Mouse (Mus musculus): ENCODE measurements at regions not wholly inside any gene's neighbourhood (a gene's known extent, or its start where the extent isn't known, plus 50 kb on each side); places are given as distances from the start of the nearest gene placed in this dataset.
A peak's percentile ranks its signal among the peaks of the same experiment; 100 is the strongest.

DNA sequence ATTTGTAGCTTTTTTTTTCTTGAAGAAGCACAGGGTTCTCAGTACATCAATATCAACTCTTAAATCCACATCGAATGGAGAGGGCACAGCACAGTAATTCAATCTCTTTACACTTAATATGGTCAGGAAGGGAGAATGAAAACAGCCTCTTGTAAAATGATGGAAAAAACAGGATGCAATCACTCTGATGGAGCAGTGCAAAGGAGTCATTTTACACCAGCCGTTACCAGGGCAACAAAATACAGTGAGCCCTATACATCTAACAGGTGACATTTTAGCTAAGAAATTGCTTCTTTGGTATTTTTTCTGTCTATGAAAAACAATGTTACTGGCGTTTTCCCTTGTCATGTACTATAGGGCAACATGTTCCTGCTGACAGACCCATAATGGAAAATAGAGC is 459.9 kb upstream of the Tle4 start:
- DNase-seq (ENCODE audit: extremely low spot score, low read depth, low spot score): no peak

DNA sequence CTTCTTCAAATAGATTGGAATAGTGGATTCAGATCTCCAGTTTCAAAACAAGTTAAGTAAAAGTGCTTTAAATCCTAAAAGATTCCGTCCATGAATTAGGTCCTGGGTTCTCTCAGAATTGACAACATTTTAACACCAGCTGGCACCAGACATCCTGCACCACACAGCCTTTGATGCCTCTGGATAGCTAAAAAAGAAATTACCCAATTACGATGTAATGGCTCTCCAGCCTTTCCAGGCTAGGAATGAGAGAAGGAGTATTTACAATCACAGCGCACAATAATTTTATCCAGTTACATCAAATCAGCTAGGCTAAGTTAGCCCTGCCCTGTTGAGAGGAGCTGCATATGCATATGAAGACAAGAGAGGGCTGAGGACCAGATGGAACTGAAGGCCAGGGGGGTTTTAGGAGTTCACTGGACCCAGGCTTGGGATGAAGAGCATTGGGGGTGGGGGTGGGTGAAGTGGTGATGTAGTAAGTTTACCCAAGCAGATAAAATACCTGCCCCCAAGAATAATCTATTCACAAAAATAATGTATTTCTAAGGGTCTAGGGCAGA is 455.8 kb upstream of the Tle4 start:
- DNase-seq (ENCODE audit: extremely low spot score, low read depth, low spot score): no peak

DNA sequence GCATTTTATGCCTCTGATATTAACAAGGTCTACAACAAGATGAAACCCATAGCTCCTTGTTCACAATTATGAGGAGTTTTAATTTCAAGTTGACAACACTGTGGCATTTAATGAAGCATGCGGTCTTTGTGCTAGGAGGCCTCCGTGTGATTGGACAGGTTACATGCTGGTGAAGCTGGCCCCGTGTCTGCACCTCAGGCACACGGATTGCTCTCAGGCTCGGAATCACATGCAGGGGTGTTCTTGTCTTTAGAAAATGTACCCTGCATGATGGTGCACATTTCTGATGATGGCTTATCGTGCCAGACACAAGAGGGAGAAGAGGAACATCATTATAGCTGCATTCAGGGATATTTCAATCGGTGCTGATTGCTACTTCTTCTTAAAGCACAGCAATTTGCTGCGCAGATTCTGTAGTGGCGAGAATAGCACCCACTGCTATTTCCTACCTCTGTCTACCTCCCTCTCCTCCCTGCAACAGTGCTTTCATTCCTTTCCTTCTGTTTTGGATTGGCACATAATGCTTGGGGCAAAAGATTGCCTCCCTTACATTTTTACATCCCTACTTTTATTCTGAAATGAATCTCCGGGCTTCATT is 454.9 kb upstream of the Tle4 start:
- no peak for DNase-seq (ENCODE audit: extremely low spot score, low read depth, low spot score)

DNA sequence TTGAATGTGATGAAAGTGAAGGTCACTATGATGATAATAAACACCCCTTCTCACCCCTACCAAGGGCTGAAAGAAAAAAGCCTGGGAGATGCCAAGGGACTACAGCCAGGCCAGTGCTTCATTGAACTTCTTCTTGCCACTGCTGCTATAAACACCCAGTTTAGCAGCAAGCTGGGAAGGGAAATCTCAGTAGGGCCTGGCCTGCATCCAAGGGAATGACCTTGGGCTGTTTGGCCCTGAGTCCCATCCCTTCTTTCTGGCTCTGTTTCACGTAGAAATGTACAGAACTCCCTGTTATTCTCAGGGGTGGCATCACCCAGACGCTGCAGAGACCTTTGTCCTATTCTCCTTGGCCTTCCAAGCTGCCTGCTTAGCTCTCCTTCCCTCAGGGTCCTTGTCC is 450.0 kb upstream of the Tle4 start:
- DNase-seq (ENCODE audit: extremely low spot score, low read depth, low spot score): no peak

DNA sequence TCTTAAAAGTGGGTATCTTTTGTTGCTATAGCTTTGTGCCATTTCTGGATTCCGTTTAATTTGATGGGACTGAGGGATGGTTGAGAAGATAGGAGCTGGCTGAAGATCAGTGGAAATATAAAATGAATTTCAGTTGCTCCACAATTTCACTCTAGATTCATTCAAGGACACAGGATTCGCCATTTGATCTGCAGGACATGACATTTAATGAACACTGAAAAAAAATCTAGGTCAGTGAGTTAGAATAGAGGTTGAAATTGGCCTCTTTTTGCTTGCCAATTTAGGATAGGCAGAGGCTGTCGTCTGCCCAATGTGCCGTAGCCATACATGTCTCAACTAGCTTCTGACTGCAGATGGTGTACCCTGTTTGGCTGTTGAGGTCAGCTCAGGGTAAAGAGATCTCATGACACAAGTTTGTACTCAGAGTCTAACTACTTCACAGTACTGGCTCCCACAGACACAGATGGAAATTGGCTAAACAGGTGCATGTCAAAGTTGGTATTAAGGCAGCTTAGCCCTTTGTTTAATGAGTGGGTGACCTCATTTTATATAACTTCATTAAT is 449.5 kb upstream of the Tle4 start:
- no peak for DNase-seq (ENCODE audit: extremely low spot score, low read depth, low spot score)

DNA sequence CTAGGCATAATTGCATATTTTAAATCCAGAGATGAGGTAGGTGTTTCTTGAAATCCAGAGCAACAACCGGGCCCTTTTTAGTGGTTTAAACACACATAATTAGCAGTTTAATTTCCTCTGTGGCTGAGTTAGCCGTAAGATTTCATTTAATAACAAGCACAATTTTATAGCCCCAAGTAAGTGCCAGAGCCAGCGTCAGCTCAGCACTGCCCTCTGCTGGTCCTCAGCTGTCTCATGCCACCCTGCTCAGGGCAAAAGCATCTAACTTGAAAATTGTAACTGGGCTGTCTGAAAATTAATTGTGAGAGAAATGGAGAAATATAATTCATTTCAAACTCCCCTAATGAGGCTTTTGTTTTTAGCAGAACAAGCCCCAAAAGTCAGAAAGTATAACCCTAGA is 437.7 kb upstream of the Tle4 start:
- peak; percentile 39 for DNase-seq (ENCODE audit: extremely low spot score, low read depth, low spot score)

DNA sequence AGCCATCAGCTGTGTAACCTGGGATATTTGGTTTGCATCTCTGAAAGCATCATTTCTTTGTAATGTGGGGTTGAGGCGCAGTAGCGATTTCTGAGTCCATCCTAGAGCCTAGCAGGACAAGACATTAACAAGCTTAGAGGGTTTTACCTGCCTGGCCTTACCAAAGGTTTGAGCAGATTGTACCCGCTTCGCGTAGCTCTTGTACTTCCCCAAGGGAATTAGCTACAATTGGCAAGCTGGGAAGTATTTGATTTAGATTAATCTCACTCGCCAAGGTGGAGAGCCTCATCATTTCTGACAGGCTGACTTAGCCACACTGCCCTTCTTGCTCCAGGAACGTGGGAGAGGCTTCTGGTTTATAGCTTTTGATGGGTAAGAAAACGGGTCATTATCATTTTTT is 436.1 kb upstream of the Tle4 start:
- no peak for DNase-seq (ENCODE audit: extremely low spot score, low read depth, low spot score)

DNA sequence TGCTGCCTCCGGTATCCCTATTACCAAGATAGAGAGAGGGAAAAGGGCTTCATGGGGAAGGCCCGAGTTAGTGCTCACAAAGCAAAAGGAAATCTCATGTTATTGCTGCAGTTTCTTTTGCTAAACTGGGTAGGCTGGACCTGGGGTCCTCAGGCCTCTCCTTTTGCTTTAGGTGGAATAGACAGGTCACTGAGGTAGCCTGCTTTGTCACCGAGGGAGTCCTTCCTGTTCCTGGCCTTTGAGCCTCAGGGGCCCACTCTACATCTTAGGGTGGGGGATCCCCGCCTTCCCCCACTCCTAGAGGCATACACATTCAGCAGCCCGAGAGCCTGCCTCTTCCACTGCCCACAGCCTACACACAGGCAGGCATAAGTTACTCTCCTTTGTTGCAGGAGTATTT is 435.5 kb upstream of the Tle4 start:
- DNase-seq (ENCODE audit: extremely low spot score, low read depth, low spot score): no peak

DNA sequence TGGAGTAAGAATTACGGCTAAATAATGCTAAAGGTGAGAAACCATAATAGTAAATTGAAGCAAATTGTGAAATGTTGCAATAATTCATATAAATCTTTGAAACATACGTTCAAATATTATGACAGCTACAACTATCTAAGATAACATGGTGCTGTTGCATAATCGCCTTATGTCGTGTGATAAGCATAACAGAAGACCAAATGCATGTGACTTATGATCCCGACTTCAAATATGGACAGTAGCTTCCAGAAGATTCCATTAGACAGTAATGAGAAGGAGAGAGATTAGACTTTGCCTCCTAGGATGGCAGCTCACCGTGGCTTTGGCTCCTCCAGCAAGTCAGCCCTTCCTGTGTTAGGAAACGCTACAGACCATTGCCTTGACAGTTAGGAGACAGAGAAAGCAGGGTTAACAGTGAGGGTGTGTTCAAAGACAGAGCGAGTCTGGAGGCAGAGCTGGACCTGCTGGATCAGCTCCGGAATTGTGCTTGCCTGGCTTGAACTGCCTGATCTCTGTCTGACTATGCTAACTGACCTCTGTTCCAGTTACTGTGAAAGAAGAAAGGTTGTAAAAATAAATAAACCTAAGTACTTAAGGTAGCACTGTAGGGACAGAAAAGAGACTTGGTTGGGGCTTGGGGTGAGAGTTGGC is 434.6 kb upstream of the Tle4 start:
- no peak for DNase-seq (ENCODE audit: extremely low spot score, low read depth, low spot score)

DNA sequence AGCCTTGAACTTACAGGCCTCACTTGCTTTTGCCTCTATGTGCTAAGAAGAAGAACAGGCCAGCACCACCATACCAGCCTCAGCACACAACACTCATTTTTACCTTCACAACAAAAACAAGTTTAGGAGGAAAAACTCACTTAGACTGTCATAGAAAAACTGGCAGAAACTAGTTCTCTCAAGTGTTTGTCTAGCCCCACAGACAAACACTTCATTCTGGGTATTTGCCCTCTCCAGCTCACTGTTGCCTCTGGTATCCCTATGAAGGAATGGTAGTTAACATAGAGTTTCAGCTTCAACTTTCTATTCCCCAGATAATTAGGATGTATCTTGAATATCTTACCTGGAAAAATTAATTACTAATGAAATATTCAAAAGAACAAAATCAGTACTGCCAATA is 433.6 kb upstream of the Tle4 start:
- DNase-seq (ENCODE audit: extremely low spot score, low read depth, low spot score): no peak

DNA sequence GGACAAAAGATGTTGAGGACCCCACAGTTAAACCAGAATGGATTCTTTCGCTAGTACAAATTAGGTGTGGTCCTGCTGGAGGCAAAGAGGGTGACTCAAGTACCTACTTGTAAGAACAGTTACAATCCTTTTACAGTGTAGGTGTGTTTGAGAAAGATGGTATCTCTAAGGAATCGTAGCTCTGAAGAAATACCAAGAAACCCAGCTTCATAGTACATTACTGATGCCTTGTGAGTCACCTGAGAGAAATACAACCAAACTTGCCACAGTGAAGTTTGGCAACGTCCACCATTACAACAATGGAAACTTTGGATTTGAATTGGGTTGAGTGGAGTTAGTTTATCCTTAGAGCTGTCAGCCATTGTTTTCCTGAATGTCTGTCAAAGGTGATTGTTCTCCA is 405.7 kb upstream of the Tle4 start:
- no peak for DNase-seq (ENCODE audit: extremely low spot score, low read depth, low spot score)

DNA sequence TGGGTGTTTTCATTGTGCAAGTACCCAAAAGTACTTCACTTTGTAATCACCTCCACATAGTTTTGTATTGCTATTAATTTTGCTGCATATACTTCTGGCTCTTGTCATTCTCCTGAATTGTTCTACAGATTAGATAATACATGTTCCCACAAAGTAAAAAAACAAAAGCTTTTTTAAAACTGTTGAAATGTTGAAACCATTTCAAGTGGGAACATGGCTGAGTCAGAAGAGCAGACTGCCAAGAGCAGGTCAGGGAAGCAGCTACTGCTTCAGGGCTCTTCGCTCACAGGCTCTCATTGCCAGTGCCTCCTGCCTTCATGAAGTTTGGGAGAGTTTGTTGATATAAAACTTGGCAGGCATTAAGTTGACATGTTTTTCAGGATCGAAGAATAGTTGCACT is 395.5 kb upstream of the Tle4 start:
- DNase-seq (ENCODE audit: extremely low spot score, low read depth, low spot score): no peak

DNA sequence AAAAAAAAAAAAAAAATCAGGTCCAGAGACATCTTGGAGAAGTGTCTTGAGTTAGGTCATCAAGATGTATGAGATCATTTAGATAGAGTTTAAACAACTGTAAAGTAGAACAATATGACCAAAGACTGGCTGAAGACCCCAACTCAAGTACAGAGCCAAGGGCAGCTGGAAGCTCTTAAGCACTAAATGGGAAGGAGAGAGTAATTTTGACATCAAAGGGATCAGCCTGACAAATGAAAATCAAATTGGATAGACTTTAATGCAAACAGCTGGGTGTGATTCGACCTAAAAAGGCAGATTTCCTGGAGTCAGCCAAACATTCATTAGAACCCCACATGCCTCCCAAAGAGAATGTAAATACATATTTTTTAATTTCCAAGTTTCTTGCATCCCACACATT is 372.3 kb upstream of the Tle4 start:
- no peak for DNase-seq (ENCODE audit: extremely low spot score, low read depth, low spot score)

DNA sequence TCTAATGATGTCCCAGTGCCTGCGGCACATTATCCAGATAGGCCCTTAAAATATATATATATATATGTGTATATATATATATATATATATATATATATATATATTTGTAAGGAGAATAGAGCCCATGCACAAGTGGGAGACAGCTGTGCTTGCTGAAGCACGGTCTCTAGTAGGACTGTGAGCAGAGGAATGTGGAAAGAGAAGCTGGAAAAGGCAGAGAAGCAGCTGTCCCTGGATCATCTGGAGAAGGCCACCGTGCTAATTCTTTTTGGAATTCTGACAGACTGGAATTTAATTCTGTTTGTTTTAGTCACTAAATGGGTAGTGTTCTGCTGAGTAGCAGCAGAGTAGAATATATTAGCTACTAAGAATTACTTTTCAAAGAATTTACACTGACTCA is 370.4 kb upstream of the Tle4 start:
- no peak for DNase-seq (ENCODE audit: extremely low spot score, low read depth, low spot score)

DNA sequence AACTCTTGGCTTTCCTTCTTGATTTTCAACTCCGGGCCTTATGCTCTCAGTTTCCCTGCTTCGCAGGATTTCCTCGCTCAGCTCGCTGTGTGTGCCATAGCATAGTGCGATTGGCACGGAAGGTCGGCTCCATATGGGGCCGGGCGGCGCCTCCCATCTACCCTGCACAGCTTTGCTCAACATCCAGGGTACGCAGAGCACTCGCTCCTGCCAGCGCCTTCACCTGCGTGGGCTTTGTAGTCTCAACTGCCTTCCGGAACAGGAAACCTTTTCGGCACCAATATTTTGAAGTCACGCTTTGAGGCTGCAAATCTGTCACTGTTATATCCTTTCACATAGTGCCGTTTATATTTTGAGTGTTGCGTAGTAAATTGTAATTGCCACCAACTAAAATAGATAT is 359.9 kb upstream of the Tle4 start:
- no peak for DNase-seq (ENCODE audit: extremely low spot score, low read depth, low spot score)

DNA sequence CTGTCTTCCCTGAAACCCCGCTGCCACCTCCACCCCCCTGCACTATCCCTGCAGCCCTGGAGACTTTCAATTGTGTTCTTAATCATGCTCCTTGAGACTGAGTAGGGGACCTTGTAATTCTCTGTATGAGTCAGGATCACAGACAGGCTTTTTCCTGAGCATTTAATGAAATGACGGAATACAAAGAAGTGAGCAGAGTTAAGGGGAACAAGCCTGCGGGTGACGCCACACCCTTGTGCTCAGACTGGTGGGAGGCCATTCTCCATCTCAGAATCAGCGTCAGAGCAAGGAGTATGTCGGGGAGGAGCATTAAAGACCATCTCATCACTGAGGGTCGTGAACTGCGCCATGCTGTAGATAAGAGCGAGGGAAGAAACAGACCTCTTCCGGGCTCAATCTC is 359.3 kb upstream of the Tle4 start:
- no peak for DNase-seq (ENCODE audit: extremely low spot score, low read depth, low spot score)

DNA sequence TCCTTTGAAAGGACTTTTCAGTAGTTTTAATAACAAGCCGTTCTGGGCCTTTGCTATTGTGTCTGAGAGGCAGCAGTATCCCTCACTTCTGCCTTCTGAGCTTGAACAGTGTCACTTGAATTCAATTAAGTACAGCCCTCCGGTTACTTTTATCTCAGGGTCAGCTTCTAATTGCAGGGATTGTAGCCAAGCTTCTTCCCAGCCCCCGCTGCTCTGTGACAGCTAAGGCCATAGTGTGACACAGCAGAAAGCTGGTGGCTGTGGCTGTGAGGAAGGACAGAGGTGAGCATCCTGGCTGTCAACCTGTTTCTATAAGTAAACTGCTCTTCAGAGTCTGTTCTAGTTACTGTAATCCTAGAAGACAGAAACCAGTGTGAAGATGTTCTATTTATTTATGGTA is 358.5 kb upstream of the Tle4 start:
- no peak for DNase-seq (ENCODE audit: extremely low spot score, low read depth, low spot score)

DNA sequence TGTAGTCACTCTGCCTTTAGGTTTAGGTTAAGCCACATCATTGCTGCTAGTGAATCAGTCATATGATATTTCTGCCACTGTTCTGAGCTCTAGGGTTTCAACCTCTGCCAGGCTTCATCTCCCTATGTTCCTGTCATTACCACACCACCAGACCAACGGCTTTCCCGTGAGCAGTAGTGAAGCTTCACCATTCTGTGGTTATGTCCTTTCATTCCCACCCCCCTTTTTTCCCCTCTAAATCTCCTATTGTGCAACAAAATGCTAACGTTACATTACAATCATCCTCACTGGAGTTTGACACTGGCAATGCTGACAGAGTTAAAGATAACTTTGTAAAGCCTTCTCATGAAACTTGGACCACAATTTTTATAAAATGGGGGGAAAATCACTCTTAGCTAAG is 358.1 kb upstream of the Tle4 start:
- no peak for DNase-seq (ENCODE audit: extremely low spot score, low read depth, low spot score)

DNA sequence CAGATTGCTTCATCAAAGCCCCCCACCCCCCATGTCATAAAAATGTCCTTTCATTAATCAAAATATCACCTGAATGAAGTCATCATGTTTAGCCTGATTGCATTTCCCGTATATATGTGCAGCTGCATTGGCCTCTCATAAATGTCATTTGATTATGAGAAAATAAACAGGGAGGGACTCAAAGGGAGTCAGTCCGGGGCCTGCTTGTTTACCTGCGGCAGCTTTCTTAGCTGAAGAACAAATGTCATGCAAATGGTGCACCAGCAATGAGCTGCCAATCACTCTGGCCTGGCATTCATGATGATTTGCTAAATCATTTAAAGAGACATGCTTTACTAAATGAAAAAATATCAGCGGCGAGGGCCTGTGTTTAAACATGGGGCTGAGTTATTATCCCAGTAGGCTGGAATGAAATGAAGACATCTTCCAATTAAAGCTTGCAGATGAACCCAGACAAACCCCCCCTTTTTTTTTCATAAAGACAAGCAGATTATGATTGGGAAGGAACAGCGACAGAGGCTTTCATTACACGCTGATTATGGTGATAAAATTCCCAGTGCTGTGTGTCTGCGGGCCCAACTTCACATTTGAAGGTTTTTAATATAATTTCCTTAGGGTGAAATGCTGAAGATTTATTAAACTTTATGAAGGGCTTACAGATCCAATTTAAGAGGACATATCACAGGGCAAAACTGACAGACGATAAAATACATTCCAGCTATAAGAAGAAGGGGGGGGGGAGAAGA is 342.5 kb upstream of the Tle4 start:
- no peak for DNase-seq (ENCODE audit: extremely low spot score, low read depth, low spot score)

DNA sequence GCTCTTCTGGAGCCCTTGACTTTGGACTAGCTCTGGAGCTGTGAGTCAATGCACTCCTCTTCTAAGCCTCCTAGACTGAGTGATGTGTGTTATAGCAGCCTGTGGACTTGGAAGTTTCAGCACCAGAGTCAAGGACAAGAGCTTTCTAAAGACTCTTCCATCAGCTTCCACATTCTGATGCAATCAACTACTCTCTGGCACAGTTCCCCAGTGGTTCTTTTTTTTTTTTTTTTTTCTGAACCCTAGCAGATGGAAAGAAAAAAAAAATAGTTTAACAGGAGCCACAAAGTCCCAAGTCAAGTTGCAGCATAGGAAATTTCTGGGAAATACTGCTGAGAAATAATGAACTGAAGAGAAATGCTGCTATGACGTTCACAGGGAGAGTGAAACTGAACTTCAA is 324.4 kb upstream of the Tle4 start:
- DNase-seq (ENCODE audit: extremely low spot score, low read depth, low spot score): no peak

DNA sequence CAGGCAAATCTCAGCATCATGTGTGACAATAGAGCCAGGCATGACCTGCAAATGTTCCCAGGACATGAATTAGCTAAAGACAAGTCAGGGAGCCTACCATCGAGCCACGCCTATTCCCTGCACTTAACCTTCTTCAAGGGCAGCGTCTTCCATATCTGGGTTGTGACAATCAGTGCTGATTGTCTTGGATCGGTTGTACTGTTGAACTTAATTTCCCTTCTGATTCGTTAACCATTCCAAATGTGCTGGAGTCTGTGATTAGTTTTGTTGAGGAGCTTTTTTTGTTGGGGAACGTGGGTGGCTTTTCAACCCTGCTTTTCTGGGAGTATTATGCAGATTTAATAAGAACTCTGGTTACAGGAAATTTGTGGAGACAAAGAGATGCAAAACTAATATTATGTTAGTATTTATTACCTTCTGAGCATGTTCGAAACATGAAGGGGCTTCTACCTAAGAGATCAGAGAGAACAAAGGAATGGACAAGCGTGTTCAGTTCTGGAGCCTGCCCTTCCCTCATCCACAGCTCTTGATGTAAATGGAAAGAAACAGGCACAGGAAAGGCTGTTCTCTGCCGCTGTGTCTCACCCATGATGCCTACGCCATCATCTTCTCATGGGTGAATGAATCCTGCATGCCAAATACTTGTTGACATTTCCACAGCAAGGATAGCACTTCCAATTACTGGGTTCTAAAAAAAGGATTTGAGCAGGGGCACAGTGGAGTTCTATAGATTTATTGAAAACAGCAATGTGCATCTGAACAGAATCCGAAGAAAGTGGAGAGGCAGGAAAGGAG is 313.4 kb upstream of the Tle4 start:
- DNase-seq (ENCODE audit: extremely low spot score, low read depth, low spot score): no peak

Data from hindlimb bud, embryonic 11.5 days (tissue).